Mouse (Mus musculus) limb, embryonic 11.5 days (tissue): ENCODE measurements around the gene Gp1ba. TPM values are rescaled to one million over a fixed set of nuclear protein-coding genes. Genes with fewer than 3 reads are reported as not detected.
A peak's percentile ranks its signal among the peaks of the same experiment; 100 is the strongest.

ENCODE experiments used
- ATAC-seq: fragments of 200-750 bp; cut with Nextera tagmentation; 2 replicates; pipeline ENCODE4 v1.8.0; 2017; ENCODE audit warnings: low read depth; ENCODE audit not compliant: insufficient number of reproducible peaks, low FRiP score, low TSS enrichment
- DNase-seq: peaks from one replicate; pipeline ENCODE4 v3.0.0-alpha.2; 2015; ENCODE audit warnings: low spot score
- H3K27ac ChIP-seq: fragments of 300-500 bp; sonication (generic); replicated peaks from 2 replicates; pipeline ENCODE4 v1.5.1; 2014; ENCODE audit warnings: low read depth, mild to moderate bottlenecking, low read length
- H3K27me3 ChIP-seq: fragments of 300-500 bp; sonication (generic); 2 replicates; pipeline ENCODE4 v1.6.1; 2014; ENCODE audit warnings: mild to moderate bottlenecking, low read length, mixed read lengths; ENCODE audit not compliant: control insufficient read depth, insufficient read depth
- H3K36me3 ChIP-seq: fragments of 300-500 bp; sonication (generic); 2 replicates; pipeline ENCODE4 v1.6.1; 2014; ENCODE audit warnings: mild to moderate bottlenecking, low read length, moderate library complexity, mixed read lengths; ENCODE audit not compliant: control insufficient read depth, insufficient read depth
- H3K4me1 ChIP-seq: fragments of 300-500 bp; sonication (generic); 2 replicates; pipeline ENCODE4 v1.6.1; 2014; ENCODE audit warnings: low read length, mixed read lengths; ENCODE audit not compliant: control insufficient read depth, insufficient read depth
- H3K4me2 ChIP-seq: fragments of 300-500 bp; sonication (generic); 2 replicates; pipeline ENCODE4 v1.6.1; 2014; ENCODE audit warnings: low read depth, mild to moderate bottlenecking, moderate library complexity; ENCODE audit not compliant: severe bottlenecking
- H3K4me3 ChIP-seq: fragments of 300-500 bp; sonication (generic); 2 replicates; pipeline ENCODE4 v1.5.1; 2014; ENCODE audit warnings: low read depth, low read length
- H3K9ac ChIP-seq: fragments of 300-500 bp; sonication (generic); 2 replicates; pipeline ENCODE4 v1.6.1; 2014; ENCODE audit warnings: mild to moderate bottlenecking, low read length
- H3K9me3 ChIP-seq: fragments of 300-500 bp; sonication (generic); 2 replicates; pipeline ENCODE4 v1.6.1; 2016; ENCODE audit warnings: low read length; ENCODE audit not compliant: control insufficient read depth
- WGBS: fragments of 180-500 bp; shearing (Covaris S2); extraction: QIAGEN DNeasy Blood & Tissue Kit; methylation state at CpG from one replicate; pipeline ENCODE4 v1.1.7; 2014; 5-methylcytosine and 5-hydroxymethylcytosine counted together
- polyA plus RNA-seq: library from polyadenylated mRNA; unstranded; fragments of >200 nt; fragmentation: Nextera tagmentation; extraction: Ambion mirVana; gene quantifications from 2 replicates; pipeline ENCODE4 v1.2.1, GENCODE M21; 2014

Gene Gp1ba
- polyA plus RNA-seq, 1 experiment from 2014 or later, result 1.2 TPM

DNA sequence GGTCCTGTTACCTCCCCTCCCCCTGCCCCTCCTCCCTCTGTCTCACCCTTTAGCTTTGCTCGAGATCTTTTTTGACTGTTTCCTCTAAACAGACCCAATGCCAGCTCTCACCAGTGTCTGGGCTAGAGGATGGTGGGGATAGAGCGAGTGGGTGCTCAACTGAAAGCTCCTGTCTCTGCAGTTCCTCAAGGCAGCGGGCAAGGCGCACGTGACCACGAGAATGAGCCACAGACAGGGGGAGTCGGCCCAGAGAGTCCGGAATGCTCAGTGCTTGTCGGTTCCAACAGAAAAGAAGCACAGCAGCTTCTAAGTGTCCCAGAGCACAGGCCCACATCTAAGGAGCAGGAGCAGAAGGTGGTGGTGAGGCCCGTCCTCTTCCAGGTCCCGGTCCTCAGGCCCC is 35.6 kb downstream of the Gp1ba start:
- Histone ChIP-seq H3K36me3 (no peaks in the 10 kb centered on the region; the same call in none of the 2 replicates), H3K9ac (no peak overlapping the region), H3K4me2 (no peak overlapping the region), H3K4me1 (peaks cover 6% of the 10 kb centered on the region), H3K9me3 (no peaks in the 10 kb centered on the region), H3K27me3 (no peaks in the 10 kb centered on the region), H3K4me3 (no peak overlapping the region), H3K27ac (no peak overlapping the region)
- 70% methylated on average over 11 of the region's 11 CpGs for WGBS
- DNase-seq (no peak), ATAC-seq (no peak)

GRCm38 (mm10) chr11:70678092-70678491 is 39.2 kb downstream of the Gp1ba start:
- Histone ChIP-seq H3K4me2 (no peak overlapping the region), H3K27me3 (no peaks in the 10 kb centered on the region), H3K9me3 (no peaks in the 10 kb centered on the region), H3K4me1 (peaks cover 6% of the 10 kb centered on the region; the same call in 1 of the 2 replicates), H3K36me3 (no peaks in the 10 kb centered on the region; the same call in none of the 2 replicates), H3K27ac (no peak overlapping the region), H3K9ac (0 out of 2 replicates have a peak overlapping the region, but pooled peaks have one; percentile 12), H3K4me3 (no peak overlapping the region)
- DNase-seq (no peak), ATAC-seq (no peak)
- WGBS, result 78% methylated on average over 9 of the region's 9 CpGs

GRCm38 (mm10) chr11:70678576-70678975 is 39.7 kb downstream of the Gp1ba start:
- Histone ChIP-seq H3K4me3 (no peak overlapping the region), H3K4me1 (peaks cover 6% of the 10 kb centered on the region; the same call in 1 of the 2 replicates), H3K4me2 (no peak overlapping the region), H3K9ac (no peak overlapping the region), H3K27me3 (no peaks in the 10 kb centered on the region), H3K9me3 (no peaks in the 10 kb centered on the region), H3K36me3 (no peaks in the 10 kb centered on the region; the same call in none of the 2 replicates), H3K27ac (no peak overlapping the region)
- ATAC-seq (no peak), DNase-seq (no peak)
- WGBS, result 58% methylated on average over 2 of the region's 2 CpGs

DNA sequence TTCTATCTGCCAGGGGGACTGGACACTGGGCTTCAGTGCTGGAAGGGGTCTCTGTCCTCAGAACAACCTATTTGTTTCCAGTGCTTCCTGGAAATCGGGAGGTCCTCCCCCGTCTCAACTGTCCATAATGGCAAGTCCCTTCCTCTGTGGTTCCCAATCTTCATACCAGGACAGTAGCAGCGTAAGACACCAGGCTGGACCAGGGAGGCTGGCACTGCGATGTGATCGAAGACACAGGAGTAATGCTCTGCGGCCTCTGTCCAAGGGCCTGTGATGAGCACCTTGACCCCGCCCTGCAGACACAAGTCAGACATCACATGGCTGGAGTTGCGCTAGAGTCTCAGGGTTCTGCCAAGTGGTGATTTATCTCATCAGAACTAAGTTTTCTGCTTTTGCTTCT is 40.4 kb downstream of the Gp1ba start:
- Histone ChIP-seq H3K4me3 (no peak overlapping the region), H3K9me3 (no peaks in the 10 kb centered on the region), H3K36me3 (peaks cover 3% of the 10 kb centered on the region), H3K27ac (no peak overlapping the region), H3K27me3 (no peaks in the 10 kb centered on the region), H3K4me1 (peaks cover 6% of the 10 kb centered on the region; the same call in 1 of the 2 replicates), H3K4me2 (no peak overlapping the region), H3K9ac (no peak overlapping the region)
- no peak for ATAC-seq
- no peak for DNase-seq
- WGBS, result 95% methylated on average over 8 of the region's 8 CpGs

DNA sequence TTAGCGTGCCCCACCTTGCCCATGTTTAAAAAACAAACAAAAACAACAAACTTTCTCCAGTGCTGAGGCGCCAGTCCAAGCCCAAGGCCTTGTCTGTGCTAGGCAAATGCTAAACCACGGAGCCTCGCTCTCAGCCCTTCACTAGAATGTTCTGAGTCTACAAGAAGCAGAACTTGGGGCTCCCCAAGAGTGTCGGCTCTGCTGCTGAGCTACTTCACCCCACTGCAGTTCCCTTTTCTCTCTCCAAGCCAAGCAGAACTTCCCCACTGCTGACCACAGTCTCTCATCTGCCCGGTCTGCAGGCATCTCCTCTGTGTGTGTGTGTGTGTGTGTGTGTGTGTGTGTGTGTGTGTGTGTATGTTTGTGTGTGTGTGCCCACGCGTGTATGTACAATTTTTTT is 41.0 kb downstream of the Gp1ba start:
- H3K27me3 ChIP-seq, result no peaks in the 10 kb centered on the region
- H3K4me2 ChIP-seq, result no peak overlapping the region
- H3K36me3 ChIP-seq, result peaks cover 3% of the 10 kb centered on the region
- peaks cover 6% of the 10 kb centered on the region; the same call in 1 of the 2 replicates for H3K4me1 ChIP-seq
- H3K4me3 ChIP-seq, result no peak overlapping the region
- DNase-seq, result no peak
- ATAC-seq, result no peak
- H3K9me3 ChIP-seq, result no peaks in the 10 kb centered on the region
- no peak overlapping the region for H3K9ac ChIP-seq
- 89% methylated on average over 8 of the region's 8 CpGs for WGBS
- no peak overlapping the region for H3K27ac ChIP-seq

- WGBS, result 60% methylated on average over 12 of the region's 12 CpGs
- Histone ChIP-seq H3K4me2 (no peak overlapping the region), H3K36me3 (peaks cover 3% of the 10 kb centered on the region), H3K9ac (no peak overlapping the region), H3K27me3 (no peaks in the 10 kb centered on the region), H3K9me3 (no peaks in the 10 kb centered on the region), H3K4me1 (peaks cover 6% of the 10 kb centered on the region; the same call in 1 of the 2 replicates), H3K4me3 (no peak overlapping the region), H3K27ac (no peak overlapping the region)
- ATAC-seq (no peak), DNase-seq (no peak)
These were observed 42.2 kb downstream of the Gp1ba start for GRCm38 (mm10) chr11:70681170-70681569.

GRCm38 (mm10) chr11:70681897-70682581 is 43.1 kb downstream of the Gp1ba start:
- ATAC-seq (0 out of 2 replicates have a peak, but pooled peaks have one; percentile 39), DNase-seq (peak; percentile 43)
- peaks cover 7% of the 10 kb centered on the region; the same call in 1 of the 2 replicates for H3K4me1 ChIP-seq
- WGBS, result 20% methylated on average over 11 of the region's 11 CpGs
- H3K9me3 ChIP-seq, result no peaks in the 10 kb centered on the region
- H3K4me3 ChIP-seq, result no peak overlapping the region
- H3K4me2 ChIP-seq, result no peak overlapping the region; the same call in 1 of the 2 replicates
- peaks cover 3% of the 10 kb centered on the region for H3K36me3 ChIP-seq
- no peak overlapping the region for H3K27ac ChIP-seq
- H3K9ac ChIP-seq, result no peak overlapping the region
- no peaks in the 10 kb centered on the region for H3K27me3 ChIP-seq

DNA sequence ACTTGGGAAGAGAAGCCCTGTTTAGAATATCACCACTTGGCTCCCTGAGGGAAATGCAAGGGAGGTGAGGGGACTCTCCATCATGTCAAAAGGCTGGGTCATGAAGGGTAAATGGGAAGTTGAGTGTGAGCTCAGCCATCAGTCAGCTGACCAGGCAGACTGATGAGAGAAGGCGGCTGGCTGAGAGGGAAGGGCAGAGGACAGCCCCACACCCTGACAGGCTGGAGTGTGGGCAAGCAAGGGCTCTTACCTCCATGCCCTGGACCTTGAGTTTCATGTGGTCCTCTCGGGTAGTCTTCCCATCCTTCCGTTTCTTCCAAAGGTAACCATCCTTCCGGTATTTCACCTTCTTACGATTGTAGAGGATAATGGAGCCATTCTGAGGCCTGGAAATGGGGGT is 44.7 kb downstream of the Gp1ba start:
- no peaks in the 10 kb centered on the region for H3K9me3 ChIP-seq
- no peaks in the 10 kb centered on the region for H3K27me3 ChIP-seq
- peaks cover 12% of the 10 kb centered on the region for H3K4me1 ChIP-seq
- H3K36me3 ChIP-seq, result peaks cover 3% of the 10 kb centered on the region
- H3K27ac ChIP-seq, result no peak overlapping the region
- DNase-seq, result no peak
- H3K9ac ChIP-seq, result no peak overlapping the region
- ATAC-seq, result no peak
- H3K4me3 ChIP-seq, result no peak overlapping the region
- H3K4me2 ChIP-seq, result no peak overlapping the region
- WGBS, result 79% methylated on average over 5 of the region's 5 CpGs
